Mouse (Mus musculus) hindbrain, embryonic 12.5 days (tissue): ENCODE measurements around the gene Celf2. TPM values are rescaled to one million over a fixed set of nuclear protein-coding genes. Genes with fewer than 3 reads are reported as not detected.
A peak's percentile ranks its signal among the peaks of the same experiment; 100 is the strongest.

Experiments
- ATAC-seq: fragments of 200-750 bp; cut with Nextera tagmentation; 2 replicates; pipeline ENCODE4 v1.8.0; 2017; ENCODE audit warnings: moderate TSS enrichment; ENCODE audit not compliant: low FRiP score
- H3K27ac ChIP-seq: fragments of 300-500 bp; sonication (generic); 2 replicates; pipeline ENCODE4 v1.5.1; 2016; ENCODE audit warnings: mild to moderate bottlenecking
- H3K27me3 ChIP-seq: fragments of 300-500 bp; sonication (generic); 2 replicates; pipeline ENCODE4 v1.6.1; 2016; ENCODE audit warnings: mild to moderate bottlenecking
- H3K36me3 ChIP-seq: fragments of 300-500 bp; sonication (generic); 2 replicates; pipeline ENCODE4 v1.6.1; 2016; ENCODE audit warnings: mild to moderate bottlenecking
- H3K4me1 ChIP-seq: fragments of 300-500 bp; sonication (generic); 2 replicates; pipeline ENCODE4 v1.6.1; 2016
- H3K4me2 ChIP-seq: fragments of 300-500 bp; sonication (generic); replicated peaks from 2 replicates; pipeline ENCODE4 v1.6.1; 2016; ENCODE audit warnings: mild to moderate bottlenecking
- H3K4me3 ChIP-seq: fragments of 300-500 bp; sonication (generic); 2 replicates; pipeline ENCODE4 v1.5.1; 2016; ENCODE audit warnings: mild to moderate bottlenecking
- H3K9ac ChIP-seq: fragments of 300-500 bp; sonication (generic); 2 replicates; pipeline ENCODE4 v1.6.1; 2016; ENCODE audit warnings: mild to moderate bottlenecking, moderate library complexity
- H3K9me3 ChIP-seq: fragments of 300-500 bp; sonication (generic); replicated peaks from 2 replicates; pipeline ENCODE4 v1.6.1; 2016; ENCODE audit warnings: mild to moderate bottlenecking
- WGBS: fragments of 180-500 bp; shearing (Covaris S2); methylation state at CpG from one replicate; pipeline ENCODE4 v1.1.7; 2016; 5-methylcytosine and 5-hydroxymethylcytosine counted together
- polyA plus RNA-seq: library from polyadenylated mRNA; unstranded; fragments of >200 nt; fragmentation: Nextera tagmentation; extraction: Ambion mirVana; gene quantifications from 2 replicates; pipeline ENCODE4 v1.2.1, GENCODE M21; 2016

Gene Celf2
- polyA plus RNA-seq, 1 experiment from 2014 or later, result 108 TPM

GRCm38 (mm10) chr2:6821593-6821992 is 687.8 kb downstream of the Celf2 start:
- WGBS, result 70% methylated on average over 2 of the region's 2 CpGs
- no peaks in the 10 kb centered on the region for H3K27me3 ChIP-seq
- no peak for ATAC-seq

DNA sequence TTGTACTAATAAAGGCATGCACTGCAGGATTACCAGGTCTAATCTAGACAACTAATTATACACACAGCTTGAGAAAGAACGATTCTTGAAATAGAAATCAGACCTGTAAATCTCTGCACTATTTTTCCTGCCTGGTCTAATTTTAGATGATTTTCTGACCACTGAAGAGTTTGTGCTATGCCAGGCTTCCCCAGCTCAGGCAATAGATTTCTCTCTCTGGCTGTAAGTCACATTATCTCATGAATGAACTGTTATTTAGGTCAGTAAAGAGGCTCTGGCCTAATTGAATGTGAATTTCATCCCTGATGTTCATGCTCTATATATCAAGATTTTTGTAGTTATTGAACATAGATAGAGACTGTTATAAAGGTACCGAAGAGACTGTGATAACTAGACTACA is 694.1 kb downstream of the Celf2 start:
- ATAC-seq, result no peak
- Histone ChIP-seq H3K27ac (no peak overlapping the region), H3K27me3 (no peaks in the 10 kb centered on the region), H3K9ac (no peak overlapping the region), H3K4me1 (peaks cover 10% of the 10 kb centered on the region; the same call in 1 of the 2 replicates), H3K4me2 (no peak overlapping the region), H3K36me3 (no peaks in the 10 kb centered on the region), H3K9me3 (no peaks in the 10 kb centered on the region), H3K4me3 (no peak overlapping the region)
- WGBS, result 91% methylated on average over 2 of the region's 2 CpGs

More at GRCm38 (mm10) chr2:6821593-6821992, 687.8 kb downstream of the Celf2 start:
- Histone ChIP-seq H3K4me1 (peaks cover 10% of the 10 kb centered on the region), H3K36me3 (no peaks in the 10 kb centered on the region), H3K4me3 (no peak overlapping the region), H3K27ac (no peak overlapping the region), H3K9ac (no peak overlapping the region), H3K4me2 (no peak overlapping the region), H3K9me3 (no peaks in the 10 kb centered on the region)

- H3K27me3 ChIP-seq, result no peaks in the 10 kb centered on the region
- ATAC-seq, result no peak
- H3K9me3 ChIP-seq, result no peaks in the 10 kb centered on the region
- H3K4me2 ChIP-seq, result no peak overlapping the region
- no peak overlapping the region for H3K4me3 ChIP-seq
- no peak overlapping the region for H3K9ac ChIP-seq
- H3K36me3 ChIP-seq, result no peaks in the 10 kb centered on the region
- H3K27ac ChIP-seq, result no peak overlapping the region
- 86% methylated on average over 1 of the region's 1 CpGs for WGBS
- no peaks in the 10 kb centered on the region for H3K4me1 ChIP-seq
Measured at GRCm38 (mm10) chr2:6808736-6809135, 700.6 kb downstream of the Celf2 start.

DNA sequence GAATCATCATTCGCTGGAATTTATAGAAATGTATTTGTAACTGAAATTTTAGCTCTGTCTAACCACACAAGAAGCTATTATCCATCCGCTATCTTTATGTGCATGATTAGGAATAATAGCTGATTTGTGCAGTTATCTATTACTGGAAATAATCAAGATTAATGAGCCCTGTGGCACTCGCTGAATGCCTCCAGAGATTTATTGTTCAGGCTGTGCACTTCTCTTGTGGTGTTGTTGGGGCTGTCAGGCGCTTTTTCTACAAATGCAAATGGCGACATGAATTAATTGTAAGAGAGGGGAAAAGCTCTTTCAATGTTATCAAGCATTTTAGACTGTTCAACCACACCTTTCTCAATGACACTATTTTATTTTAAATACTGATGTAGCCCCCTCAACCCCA is 712.6 kb downstream of the Celf2 start:
- H3K9me3 ChIP-seq, result no peaks in the 10 kb centered on the region
- no peaks in the 10 kb centered on the region for H3K36me3 ChIP-seq
- H3K9ac ChIP-seq, result no peak overlapping the region
- peak overlapping the region; percentile 50 for H3K27ac ChIP-seq
- H3K4me1 ChIP-seq, result peaks cover 23% of the 10 kb centered on the region
- H3K4me3 ChIP-seq, result no peak overlapping the region
- H3K4me2 ChIP-seq, result no peak overlapping the region
- no peaks in the 10 kb centered on the region for H3K27me3 ChIP-seq
- 53% methylated on average over 5 of the region's 5 CpGs for WGBS
- peak; percentile 66 for ATAC-seq

- Histone ChIP-seq H3K36me3 (no peaks in the 10 kb centered on the region), H3K27me3 (no peaks in the 10 kb centered on the region), H3K27ac (peak overlapping the region; percentile 50; the same call in 1 of the 2 replicates), H3K9ac (no peak overlapping the region), H3K4me1 (peaks cover 24% of the 10 kb centered on the region), H3K4me3 (no peak overlapping the region), H3K4me2 (no peak overlapping the region), H3K9me3 (no peaks in the 10 kb centered on the region)
- 0 out of 2 replicates have a peak, but pooled peaks have one; percentile 35 for ATAC-seq
- WGBS, result 46% methylated on average over 5 of the region's 5 CpGs
Measured at GRCm38 (mm10) chr2:6795995-6796588, 713.3 kb downstream of the Celf2 start.

GRCm38 (mm10) chr2:6794858-6795257 is 714.5 kb downstream of the Celf2 start:
- H3K9me3 ChIP-seq, result no peaks in the 10 kb centered on the region
- peaks cover 27% of the 10 kb centered on the region for H3K4me1 ChIP-seq
- no peak overlapping the region for H3K27ac ChIP-seq
- no peak overlapping the region for H3K4me2 ChIP-seq
- no peak overlapping the region for H3K9ac ChIP-seq
- no peaks in the 10 kb centered on the region for H3K27me3 ChIP-seq
- no peak for ATAC-seq
- WGBS, result 75% methylated on average over 7 of the region's 7 CpGs
- no peaks in the 10 kb centered on the region for H3K36me3 ChIP-seq
- no peak overlapping the region for H3K4me3 ChIP-seq

DNA sequence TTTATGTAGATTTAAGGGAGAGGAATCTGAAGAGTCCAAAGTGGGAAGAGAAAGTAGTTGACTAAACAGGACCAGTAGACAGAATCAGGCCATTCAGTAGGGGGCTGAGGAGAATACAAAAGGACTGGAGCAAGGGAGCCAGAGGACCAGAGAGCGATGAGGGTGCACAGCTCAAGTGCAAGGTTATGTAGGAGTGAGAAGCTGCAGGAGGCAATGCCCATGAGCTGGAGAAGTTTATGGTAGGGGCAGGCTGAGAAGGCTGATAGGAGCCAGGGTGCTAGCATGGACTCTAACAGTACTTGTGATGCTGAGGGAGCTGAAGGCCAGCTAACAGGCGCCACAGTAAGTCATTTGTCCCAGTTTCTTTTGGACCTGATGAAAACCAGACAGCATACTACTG is 718.5 kb downstream of the Celf2 start:
- Histone ChIP-seq H3K4me3 (no peak overlapping the region), H3K9me3 (no peaks in the 10 kb centered on the region), H3K9ac (no peak overlapping the region), H3K4me2 (no peak overlapping the region), H3K4me1 (peaks cover 16% of the 10 kb centered on the region), H3K27me3 (no peaks in the 10 kb centered on the region), H3K36me3 (no peaks in the 10 kb centered on the region), H3K27ac (no peak overlapping the region)
- ATAC-seq, result no peak
- whole genome bisulfite sequencing, result 61% methylated on average over 2 of the region's 2 CpGs

DNA sequence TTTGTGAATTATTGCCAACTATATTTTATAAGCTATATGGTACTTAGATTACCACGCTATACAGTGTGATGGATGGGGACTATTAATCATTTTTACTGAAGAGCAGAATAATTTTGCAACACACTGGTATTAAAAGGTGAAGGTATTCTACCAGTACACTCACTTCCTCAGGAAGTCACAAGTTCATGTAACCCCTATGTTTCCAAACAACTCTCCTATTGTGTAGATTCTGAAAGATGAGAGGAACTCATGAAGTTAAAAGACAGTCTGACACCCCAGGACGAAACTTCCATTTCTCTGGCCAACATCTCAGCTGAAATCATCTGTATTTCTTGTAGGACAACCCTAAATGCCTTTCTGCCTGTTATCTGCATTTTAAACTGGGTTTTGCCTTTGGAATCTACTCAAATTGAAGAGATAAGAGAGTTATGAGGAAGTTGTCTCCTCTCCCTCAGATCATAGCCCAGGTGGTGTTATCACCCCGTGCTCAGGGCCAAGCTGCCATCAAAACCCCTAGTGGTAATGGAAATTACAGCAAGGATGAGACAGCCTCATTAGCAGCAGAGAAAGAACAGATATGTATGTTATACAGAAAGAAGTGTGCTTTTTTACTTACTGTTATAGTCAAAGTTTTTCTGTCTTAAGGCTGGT is 722.7 kb downstream of the Celf2 start:
- H3K27me3 ChIP-seq, result no peaks in the 10 kb centered on the region
- H3K9ac ChIP-seq, result no peak overlapping the region
- H3K36me3 ChIP-seq, result no peaks in the 10 kb centered on the region
- H3K9me3 ChIP-seq, result no peaks in the 10 kb centered on the region
- 76% methylated on average over 3 of the region's 3 CpGs for WGBS
- H3K4me3 ChIP-seq, result no peak overlapping the region
- H3K27ac ChIP-seq, result no peak overlapping the region
- no peak overlapping the region for H3K4me2 ChIP-seq
- H3K4me1 ChIP-seq, result peaks cover 4% of the 10 kb centered on the region
- no peak for ATAC-seq

- Histone ChIP-seq H3K9me3 (no peaks in the 10 kb centered on the region), H3K27ac (no peak overlapping the region), H3K9ac (no peak overlapping the region), H3K4me1 (no peaks in the 10 kb centered on the region), H3K27me3 (no peaks in the 10 kb centered on the region), H3K36me3 (no peaks in the 10 kb centered on the region), H3K4me2 (no peak overlapping the region), H3K4me3 (no peak overlapping the region)
- 89% methylated on average over 2 of the region's 2 CpGs for WGBS
- ATAC-seq, result no peak
Measured at GRCm38 (mm10) chr2:6770214-6770613, 739.1 kb downstream of the Celf2 start.

DNA sequence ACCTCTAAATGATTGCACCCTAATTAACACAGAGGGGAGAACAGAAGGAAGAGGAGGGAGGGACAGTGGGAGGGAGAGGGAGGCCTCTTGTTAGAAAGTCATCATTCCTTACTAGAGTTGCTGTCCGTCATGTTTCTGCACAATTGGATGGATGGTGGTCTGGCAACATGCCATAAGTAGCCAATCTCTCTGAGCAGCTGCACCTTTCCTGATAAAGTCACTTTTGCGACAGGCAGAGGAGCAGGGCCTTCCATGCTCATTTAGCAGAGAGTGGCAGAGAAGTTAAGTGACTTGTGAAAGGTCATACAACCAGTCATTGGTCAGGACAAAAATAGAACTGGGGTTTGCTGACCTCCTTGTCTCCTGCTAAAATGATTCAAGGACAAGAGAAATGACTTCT is 747.0 kb downstream of the Celf2 start:
- no peak overlapping the region for H3K9ac ChIP-seq
- no peaks in the 10 kb centered on the region for H3K9me3 ChIP-seq
- H3K27me3 ChIP-seq, result no peaks in the 10 kb centered on the region
- H3K27ac ChIP-seq, result no peak overlapping the region
- H3K36me3 ChIP-seq, result no peaks in the 10 kb centered on the region
- no peak overlapping the region for H3K4me2 ChIP-seq
- H3K4me3 ChIP-seq, result no peak overlapping the region
- ATAC-seq, result no peak
- 68% methylated on average over 2 of the region's 2 CpGs for WGBS
- H3K4me1 ChIP-seq, result no peaks in the 10 kb centered on the region

DNA sequence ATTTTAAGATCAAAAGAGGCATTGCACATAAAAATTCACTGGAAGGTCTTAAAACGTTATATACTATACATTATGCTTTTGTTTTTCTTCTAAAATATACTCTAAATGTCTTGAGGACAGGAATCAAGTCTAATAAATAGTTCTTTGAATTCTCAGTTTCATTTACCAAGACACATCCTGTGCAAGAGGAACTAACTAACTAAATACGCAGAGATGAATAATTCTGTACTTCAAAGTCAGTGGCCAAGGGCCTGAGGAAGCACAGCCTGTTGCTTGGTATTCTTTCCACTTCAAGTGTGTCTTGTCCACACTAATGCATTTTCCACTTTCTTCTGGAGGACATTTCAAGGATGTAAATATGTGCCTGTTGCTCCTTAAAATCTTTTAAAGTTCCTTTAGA is 766.2 kb downstream of the Celf2 start:
- WGBS, result 86% methylated on average over 2 of the region's 2 CpGs
- ATAC-seq, result no peak

GRCm38 (mm10) chr2:6739998-6740668 is 769.2 kb downstream of the Celf2 start:
- ATAC-seq, result no peak
- H3K4me3 ChIP-seq, result no peak overlapping the region
- no peaks in the 10 kb centered on the region for H3K9me3 ChIP-seq
- WGBS, result 82% methylated on average over 4 of the region's 4 CpGs
- H3K27me3 ChIP-seq, result no peaks in the 10 kb centered on the region
- no peak overlapping the region for H3K4me2 ChIP-seq
- no peaks in the 10 kb centered on the region for H3K4me1 ChIP-seq
- H3K9ac ChIP-seq, result no peak overlapping the region
- H3K36me3 ChIP-seq, result no peaks in the 10 kb centered on the region
- H3K27ac ChIP-seq, result no peak overlapping the region

More for the DNA sequence above, 766.2 kb downstream of the Celf2 start:
- Histone ChIP-seq H3K27me3 (no peaks in the 10 kb centered on the region), H3K4me3 (no peak overlapping the region), H3K9me3 (no peaks in the 10 kb centered on the region), H3K4me2 (no peak overlapping the region), H3K27ac (no peak overlapping the region), H3K9ac (no peak overlapping the region), H3K36me3 (no peaks in the 10 kb centered on the region), H3K4me1 (no peaks in the 10 kb centered on the region)
